Mouse (Mus musculus) liver, embryonic 15.5 days (tissue): ENCODE data around the gene Gbx2. TPM values are rescaled to one million over a fixed set of nuclear protein-coding genes. Genes with fewer than 3 reads are reported as not detected.

ENCODE experiments used
- ATAC-seq: fragments of 200-750 bp; cut with Nextera tagmentation; 2 replicates; pipeline ENCODE4 v1.8.0; 2017; ENCODE audit warnings: moderate number of reproducible peaks, mild to moderate bottlenecking, moderate library complexity; ENCODE audit not compliant: insufficient read depth
- H3K27ac ChIP-seq: fragments of 300-500 bp; sonication (generic); replicated peaks from 2 replicates; pipeline ENCODE4 v1.5.1; 2015; ENCODE audit warnings: mild to moderate bottlenecking, inconsistent platforms
- H3K27me3 ChIP-seq: fragments of 300-500 bp; sonication (generic); 2 replicates; pipeline ENCODE4 v1.6.1; 2015; ENCODE audit warnings: mild to moderate bottlenecking, inconsistent platforms
- H3K36me3 ChIP-seq: fragments of 300-500 bp; sonication (generic); replicated peaks from 2 replicates; pipeline ENCODE4 v1.6.1; 2015; ENCODE audit warnings: moderate library complexity, mild to moderate bottlenecking, inconsistent platforms
- H3K4me1 ChIP-seq: fragments of 300-500 bp; sonication (generic); replicated peaks from 2 replicates; pipeline ENCODE4 v1.6.1; 2015; ENCODE audit warnings: inconsistent platforms
- H3K4me2 ChIP-seq: fragments of 300-500 bp; sonication (generic); 2 replicates; pipeline ENCODE4 v1.6.1; 2015; ENCODE audit warnings: moderate library complexity, mild to moderate bottlenecking, inconsistent platforms
- H3K4me3 ChIP-seq: fragments of 300-500 bp; sonication (generic); replicated peaks from 2 replicates; pipeline ENCODE4 v1.5.1; 2015; ENCODE audit warnings: mild to moderate bottlenecking, inconsistent platforms
- H3K9ac ChIP-seq: fragments of 300-500 bp; sonication (generic); 2 replicates; pipeline ENCODE4 v1.6.1; 2015; ENCODE audit warnings: moderate library complexity, mild to moderate bottlenecking, inconsistent platforms
- H3K9me3 ChIP-seq: fragments of 300-500 bp; sonication (generic); replicated peaks from 2 replicates; pipeline ENCODE4 v1.6.1; 2016; ENCODE audit warnings: inconsistent platforms
- WGBS: fragments of 180-500 bp; shearing (Covaris S2); methylation state at CpG from one replicate; pipeline ENCODE4 v1.1.7; 2015; ENCODE audit warnings: mixed read lengths; ENCODE audit not compliant: insufficient replicate concordance; 5-methylcytosine and 5-hydroxymethylcytosine counted together
- polyA plus RNA-seq: library from polyadenylated mRNA; unstranded; fragments of >200 nt; fragmentation: Nextera tagmentation; extraction: Ambion mirVana; gene quantifications from 2 replicates; pipeline ENCODE4 v1.2.1, GENCODE M21; 2015

Gene Gbx2
- polyA plus RNA-seq, 1 experiment from 2014 or later, result 0.67 TPM

DNA sequence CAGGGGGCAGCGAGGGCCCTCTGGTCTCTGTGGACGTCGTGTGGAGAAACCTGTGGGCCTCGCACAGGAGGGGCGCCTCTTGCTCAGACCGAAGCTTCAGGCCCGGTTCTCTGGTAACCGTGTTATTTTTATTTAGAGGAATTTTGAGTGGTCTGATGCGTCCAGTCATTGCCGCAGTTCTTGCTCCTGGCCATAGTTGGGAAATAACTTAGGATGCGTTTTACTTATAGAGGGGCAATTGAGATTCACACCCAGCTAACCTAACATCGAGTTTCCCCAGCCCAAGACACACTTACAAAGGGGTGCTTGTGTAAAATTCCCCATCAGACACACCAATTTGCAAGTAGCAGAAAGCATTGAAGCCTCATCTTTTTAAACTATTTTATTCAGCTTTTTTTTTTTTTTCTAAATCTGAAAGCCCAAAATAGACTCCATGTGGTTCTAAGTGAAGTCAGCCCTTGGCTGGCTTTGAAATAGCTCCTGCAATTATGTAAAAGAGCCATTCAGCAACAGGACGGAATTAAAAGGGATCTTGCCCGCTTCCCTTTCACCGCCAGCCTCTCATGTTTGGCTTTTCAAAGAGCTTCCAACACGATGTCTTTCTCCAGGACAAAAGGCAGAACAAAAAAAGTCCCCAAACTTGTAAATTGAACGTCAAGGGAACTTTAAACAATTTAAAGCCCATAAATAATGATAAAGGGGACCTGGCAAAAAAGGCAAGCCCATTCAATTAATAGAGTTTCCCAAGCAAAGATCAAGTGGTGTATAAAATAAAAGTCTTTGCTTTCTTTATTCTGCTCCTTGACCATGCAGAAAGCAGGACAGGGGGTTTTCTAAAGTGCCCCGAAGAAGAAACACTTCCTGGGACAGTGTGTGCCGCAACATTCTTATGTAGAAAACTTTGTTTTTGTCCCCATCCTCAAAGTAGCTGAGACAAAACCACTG is 3.6 kb upstream of the Gbx2 start:
- Histone ChIP-seq H3K27ac (no peak overlapping the region), H3K4me1 (peaks cover 9% of the 10 kb centered on the region), H3K9ac (no peak overlapping the region), H3K36me3 (no peaks in the 10 kb centered on the region), H3K4me3 (no peak overlapping the region), H3K27me3 (peaks cover 98% of the 10 kb centered on the region), H3K9me3 (no peaks in the 10 kb centered on the region), H3K4me2 (no peak overlapping the region)
- no peak for ATAC-seq
- WGBS, result 42% methylated on average over 19 of the region's 19 CpGs

DNA sequence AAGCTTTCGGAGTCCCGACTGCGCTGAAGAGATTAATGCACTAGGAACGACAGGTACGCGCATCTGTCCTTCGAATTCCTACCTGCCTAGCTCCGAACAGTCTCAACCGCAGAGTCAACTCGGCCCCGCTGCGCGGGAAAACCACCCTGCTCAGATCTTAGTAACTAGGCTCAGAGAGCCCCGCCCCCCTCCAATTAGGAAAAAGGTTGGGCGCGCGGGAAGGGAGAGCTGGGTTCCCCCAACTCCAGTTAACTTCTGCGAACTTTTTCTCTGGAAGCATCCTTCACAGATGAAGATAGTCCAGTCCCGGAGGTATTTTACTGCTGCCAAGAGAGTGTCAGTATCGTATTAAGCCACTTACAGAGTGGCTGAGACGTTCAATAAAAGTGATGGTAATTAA is 2.8 kb upstream of the Gbx2 start:
- Histone ChIP-seq H3K9me3 (no peaks in the 10 kb centered on the region), H3K27me3 (peaks cover 98% of the 10 kb centered on the region), H3K4me3 (no peak overlapping the region), H3K4me2 (no peak overlapping the region), H3K36me3 (no peaks in the 10 kb centered on the region), H3K4me1 (peaks cover 9% of the 10 kb centered on the region), H3K27ac (no peak overlapping the region), H3K9ac (no peak overlapping the region)
- ATAC-seq, result no peak
- 44% methylated on average over 21 of the region's 21 CpGs for WGBS

GRCm38 (mm10) chr1:89933028-89933427 is 2.0 kb upstream of the Gbx2 start:
- 48% methylated on average over 6 of the region's 6 CpGs for WGBS
- no peaks in the 10 kb centered on the region for H3K9me3 ChIP-seq
- H3K4me1 ChIP-seq, result peaks cover 9% of the 10 kb centered on the region
- no peak overlapping the region for H3K4me3 ChIP-seq
- peaks cover 99% of the 10 kb centered on the region for H3K27me3 ChIP-seq
- no peak overlapping the region for H3K4me2 ChIP-seq
- H3K36me3 ChIP-seq, result no peaks in the 10 kb centered on the region
- ATAC-seq, result no peak
- H3K9ac ChIP-seq, result no peak overlapping the region
- no peak overlapping the region for H3K27ac ChIP-seq

DNA sequence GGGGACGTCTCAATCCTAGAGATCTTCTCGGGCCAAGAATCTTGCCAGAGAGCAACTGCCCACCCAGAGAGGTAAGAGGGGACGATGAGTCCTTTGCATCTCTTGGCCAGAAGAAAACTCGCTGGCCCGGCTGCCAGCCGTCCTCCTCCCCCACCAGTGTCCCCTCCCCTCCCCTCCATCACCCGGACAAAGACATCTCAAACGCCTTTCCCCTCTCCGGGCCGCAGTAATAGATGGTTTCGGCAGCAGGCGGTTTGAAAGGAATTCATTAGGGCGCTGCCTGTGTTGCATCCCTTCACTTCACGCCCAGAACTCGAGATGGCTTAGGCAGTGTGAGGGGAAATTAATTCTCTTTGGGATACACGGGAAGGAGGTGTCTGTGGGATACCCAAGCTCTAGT is 1.6 kb upstream of the Gbx2 start:
- no peak for ATAC-seq
- Histone ChIP-seq H3K27ac (no peak overlapping the region), H3K9me3 (no peaks in the 10 kb centered on the region), H3K27me3 (peaks cover 99% of the 10 kb centered on the region), H3K36me3 (no peaks in the 10 kb centered on the region), H3K4me1 (peaks cover 9% of the 10 kb centered on the region), H3K9ac (no peak overlapping the region), H3K4me2 (no peak overlapping the region), H3K4me3 (no peak overlapping the region)
- 52% methylated on average over 16 of the region's 16 CpGs for WGBS

- Histone ChIP-seq H3K27ac (no peak overlapping the region), H3K4me2 (no peak overlapping the region), H3K9ac (no peak overlapping the region), H3K36me3 (no peaks in the 10 kb centered on the region), H3K27me3 (peaks cover 99% of the 10 kb centered on the region), H3K4me1 (peaks cover 14% of the 10 kb centered on the region), H3K4me3 (no peak overlapping the region), H3K9me3 (no peaks in the 10 kb centered on the region)
- 40% methylated on average over 19 of the region's 19 CpGs for WGBS
- no peak for ATAC-seq
These were observed 1.0 kb upstream of the Gbx2 start for GRCm38 (mm10) chr1:89932021-89932423.

DNA sequence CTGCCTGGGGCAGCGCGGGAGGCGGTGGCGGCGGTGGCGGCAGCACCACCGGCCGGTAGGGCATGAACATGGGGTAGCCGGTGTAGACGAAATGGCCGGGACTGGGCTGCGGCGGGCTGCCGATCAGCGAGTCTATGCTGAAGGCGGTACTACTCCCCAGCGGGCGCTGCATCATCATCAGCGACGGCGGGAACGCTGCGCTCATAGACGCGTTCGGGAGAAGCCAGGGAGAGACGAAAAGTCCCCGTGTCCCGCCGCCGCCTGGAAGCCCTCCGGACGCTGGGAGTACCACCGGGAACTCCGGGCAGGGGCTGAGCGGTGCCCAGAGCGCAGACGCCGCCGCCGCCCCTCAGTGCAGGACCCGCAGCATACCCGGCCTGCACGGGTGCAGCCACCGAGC is 428 bp downstream of the Gbx2 start:
- no peak overlapping the region for H3K27ac ChIP-seq
- under 1% methylated on average over 45 of the region's 45 CpGs for WGBS
- peaks cover 99% of the 10 kb centered on the region for H3K27me3 ChIP-seq
- no peaks in the 10 kb centered on the region for H3K9me3 ChIP-seq
- peak overlapping the region; percentile 64 for H3K4me2 ChIP-seq
- H3K9ac ChIP-seq, result no peak overlapping the region
- H3K36me3 ChIP-seq, result no peaks in the 10 kb centered on the region
- ATAC-seq, result no peak
- peak overlapping the region; percentile 42 for H3K4me3 ChIP-seq
- H3K4me1 ChIP-seq, result peaks cover 14% of the 10 kb centered on the region

GRCm38 (mm10) chr1:89929721-89930505 is 1.1 kb downstream of the Gbx2 start:
- Histone ChIP-seq H3K27me3 (peaks cover 99% of the 10 kb centered on the region), H3K9me3 (no peaks in the 10 kb centered on the region), H3K4me2 (peak overlapping the region; percentile 64), H3K9ac (no peak overlapping the region), H3K36me3 (no peaks in the 10 kb centered on the region), H3K27ac (no peak overlapping the region), H3K4me1 (peaks cover 14% of the 10 kb centered on the region), H3K4me3 (peak overlapping the region; percentile 42)
- no peak for ATAC-seq
- under 1% methylated on average over 55 of the region's 55 CpGs for WGBS

- WGBS, result 2% methylated on average over 6 of the region's 6 CpGs
- Histone ChIP-seq H3K4me3 (no peak overlapping the region), H3K9ac (no peak overlapping the region), H3K9me3 (no peaks in the 10 kb centered on the region), H3K4me2 (no peak overlapping the region; the same call in 1 of the 2 replicates), H3K36me3 (no peaks in the 10 kb centered on the region), H3K27me3 (peaks cover 99% of the 10 kb centered on the region), H3K4me1 (peaks cover 14% of the 10 kb centered on the region), H3K27ac (no peak overlapping the region)
- ATAC-seq, result no peak
These were observed 1.8 kb downstream of the Gbx2 start for GRCm38 (mm10) chr1:89929181-89929580.

DNA sequence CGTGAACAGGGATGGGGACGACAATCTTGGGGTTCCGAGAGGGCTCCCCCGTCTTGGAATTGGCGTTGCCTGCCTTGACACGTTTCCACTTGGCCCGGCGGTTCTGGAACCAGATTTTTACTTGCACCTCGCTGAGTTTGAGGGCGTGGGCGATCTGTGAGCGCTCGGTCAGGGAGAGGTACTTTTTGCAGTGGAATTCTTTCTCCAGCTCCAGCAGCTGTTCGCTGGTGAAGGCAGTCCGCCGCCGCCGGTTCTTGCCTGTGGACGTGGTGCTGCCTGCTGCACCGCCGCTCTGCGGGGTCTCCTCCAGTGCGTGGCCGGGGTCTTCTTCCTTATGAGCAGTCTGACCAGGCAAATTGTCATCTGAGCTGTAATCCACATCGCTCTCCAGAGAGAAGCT is 2.3 kb downstream of the Gbx2 start:
- Histone ChIP-seq H3K27me3 (peaks cover 99% of the 10 kb centered on the region), H3K36me3 (no peaks in the 10 kb centered on the region), H3K9me3 (no peaks in the 10 kb centered on the region), H3K4me2 (no peak overlapping the region; the same call in 1 of the 2 replicates), H3K9ac (no peak overlapping the region), H3K27ac (no peak overlapping the region), H3K4me3 (no peak overlapping the region), H3K4me1 (peaks cover 14% of the 10 kb centered on the region)
- 15% methylated on average over 25 of the region's 25 CpGs for WGBS
- ATAC-seq, result no peak

DNA sequence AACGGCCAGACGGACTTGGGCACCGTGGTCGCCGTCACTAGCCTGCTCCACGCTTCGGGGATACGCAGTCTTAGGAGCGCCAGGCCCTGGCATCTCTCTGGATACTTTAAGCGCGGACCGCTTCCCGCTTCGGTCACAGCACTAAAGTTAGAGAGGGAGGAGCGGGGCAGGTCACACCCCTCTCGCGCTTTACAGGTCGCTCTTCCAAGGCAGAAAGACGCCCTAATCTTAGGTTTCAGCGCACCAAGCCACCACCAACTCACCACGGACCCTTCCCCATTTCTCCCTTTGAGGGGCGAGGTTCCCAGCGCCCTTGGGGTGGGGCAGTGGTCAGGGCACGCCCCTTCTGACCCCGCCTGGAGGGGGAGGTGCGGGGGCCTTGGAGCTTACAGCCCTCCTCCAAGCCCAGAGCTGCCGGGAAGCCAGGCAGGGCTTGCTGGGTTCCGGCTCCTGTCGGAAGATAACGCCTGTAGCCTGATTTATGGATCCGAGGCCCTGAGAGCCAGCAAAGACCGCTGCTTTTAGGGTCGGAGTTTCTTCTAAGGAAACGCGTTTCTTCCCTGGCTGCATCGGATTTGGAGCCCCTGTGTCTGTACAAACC is 3.8 kb downstream of the Gbx2 start:
- peaks cover 100% of the 10 kb centered on the region for H3K27me3 ChIP-seq
- no peak for ATAC-seq
- no peaks in the 10 kb centered on the region for H3K36me3 ChIP-seq
- H3K9ac ChIP-seq, result no peak overlapping the region
- peak overlapping the region; percentile 35 for H3K4me3 ChIP-seq
- H3K9me3 ChIP-seq, result no peaks in the 10 kb centered on the region
- H3K4me2 ChIP-seq, result peak overlapping the region; percentile 54
- no peak overlapping the region for H3K27ac ChIP-seq
- WGBS, result 2% methylated on average over 36 of the region's 36 CpGs
- peaks cover 17% of the 10 kb centered on the region for H3K4me1 ChIP-seq

- H3K27me3 ChIP-seq, result peaks cover 100% of the 10 kb centered on the region
- 34% methylated on average over 9 of the region's 9 CpGs for WGBS
- no peak overlapping the region for H3K9ac ChIP-seq
- H3K36me3 ChIP-seq, result no peaks in the 10 kb centered on the region
- H3K4me2 ChIP-seq, result peak overlapping the region; percentile 54; the same call in 1 of the 2 replicates
- peak overlapping the region; percentile 35; the same call in 1 of the 2 replicates for H3K4me3 ChIP-seq
- no peaks in the 10 kb centered on the region for H3K9me3 ChIP-seq
- H3K4me1 ChIP-seq, result peaks cover 17% of the 10 kb centered on the region
- H3K27ac ChIP-seq, result no peak overlapping the region
- no peak for ATAC-seq
These were observed 4.4 kb downstream of the Gbx2 start for GRCm38 (mm10) chr1:89926583-89927060.
